Mouse (Mus musculus) thymus, postnatal 25 days (tissue): ENCODE data around the gene Cog5.

Experiments used
- DNase-seq: peaks from one replicate; pipeline ENCODE4 v3.0.0; 2022

Cog5 gene

GRCm38 (mm10) chr12:31825821-31826220 is 171.2 kb downstream of the Cog5 start:
- DNase-seq: no peak

DNA sequence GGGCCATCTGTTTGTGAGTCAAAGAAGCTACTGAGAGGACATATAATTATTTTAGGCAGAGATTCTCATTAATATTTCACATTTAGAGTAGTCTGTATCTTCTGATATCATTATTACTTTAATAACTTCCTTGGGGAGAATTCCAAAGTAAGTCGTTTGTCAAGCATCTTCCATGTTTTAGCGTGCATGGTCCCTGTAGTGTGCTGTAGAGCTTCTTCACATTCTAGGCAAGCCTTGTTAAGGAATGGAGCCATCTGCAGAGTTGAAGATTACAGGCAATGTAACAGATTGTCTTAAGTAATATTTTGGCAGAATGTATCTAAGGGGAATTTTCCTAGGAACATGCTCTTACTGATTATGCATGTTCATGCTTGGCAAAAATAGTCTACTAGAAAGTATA is 171.8 kb downstream of the Cog5 start:
- no peak for DNase-seq

- DNase-seq: no peak
Observed at GRCm38 (mm10) chr12:31835480-31835879, 180.8 kb downstream of the Cog5 start.

DNA sequence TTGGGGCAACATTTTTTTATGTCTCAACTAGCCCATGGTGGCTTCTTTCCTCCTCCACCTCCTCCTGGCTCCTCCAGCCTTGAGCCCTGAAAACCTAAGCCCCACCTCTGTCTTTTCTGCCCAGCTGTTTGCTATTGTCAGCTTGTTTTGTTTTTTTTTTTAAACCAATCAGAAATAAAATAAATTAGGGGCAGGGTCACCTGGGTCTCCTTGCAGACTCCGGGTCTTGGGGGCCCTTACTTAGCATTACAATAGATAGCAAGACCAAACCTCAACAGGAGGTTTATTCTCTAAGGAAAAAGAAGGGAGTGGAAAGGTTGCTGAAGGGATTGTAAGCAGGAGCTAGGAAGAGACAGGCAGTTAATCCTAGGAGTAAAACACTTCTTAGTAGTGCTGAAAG is 181.5 kb downstream of the Cog5 start:
- no peak for DNase-seq

DNA sequence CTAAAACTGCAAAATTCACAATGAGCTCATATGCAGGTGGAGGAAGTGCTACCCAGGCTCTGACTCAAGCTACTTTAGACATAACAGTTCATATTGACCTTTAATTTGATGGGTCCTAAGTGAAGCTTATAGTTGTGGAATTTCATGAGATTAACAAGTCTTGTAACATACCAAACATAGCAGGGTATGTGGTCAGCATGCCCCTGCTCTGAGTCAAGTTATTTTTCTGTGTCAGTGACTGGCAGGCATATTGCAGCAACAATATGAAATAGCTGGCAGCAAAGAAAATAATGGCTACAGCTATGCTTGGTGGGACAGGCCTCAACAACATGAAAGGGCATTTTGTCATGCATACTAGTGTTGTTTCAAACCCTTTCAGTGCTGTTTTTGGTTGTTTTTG is 183.9 kb downstream of the Cog5 start:
- no peak for DNase-seq

- DNase-seq: no peak
Observed at GRCm38 (mm10) chr12:31839249-31839648, 184.6 kb downstream of the Cog5 start.

DNA sequence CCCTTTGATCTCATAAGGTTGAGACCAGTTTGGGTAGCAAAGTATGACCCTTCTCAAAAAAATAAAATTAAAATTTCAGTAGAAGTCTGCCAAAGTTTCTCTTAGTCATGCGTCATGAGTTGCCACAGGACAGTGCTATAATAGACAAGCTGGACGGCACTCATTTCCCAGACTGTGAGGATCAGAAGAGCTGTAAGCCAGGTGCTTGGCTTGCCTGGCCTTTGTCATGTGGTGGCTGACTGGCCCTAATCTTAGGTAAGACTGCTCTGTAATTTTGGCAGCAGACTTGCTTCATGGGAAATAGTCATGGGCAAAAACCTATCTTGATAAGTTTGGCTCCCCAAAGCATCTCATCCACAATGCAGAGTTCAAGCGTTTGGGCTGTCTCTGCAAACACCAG is 191.4 kb downstream of the Cog5 start:
- no peak for DNase-seq

GRCm38 (mm10) chr12:31848630-31849415 is 194.2 kb downstream of the Cog5 start:
- no peak for DNase-seq

DNA sequence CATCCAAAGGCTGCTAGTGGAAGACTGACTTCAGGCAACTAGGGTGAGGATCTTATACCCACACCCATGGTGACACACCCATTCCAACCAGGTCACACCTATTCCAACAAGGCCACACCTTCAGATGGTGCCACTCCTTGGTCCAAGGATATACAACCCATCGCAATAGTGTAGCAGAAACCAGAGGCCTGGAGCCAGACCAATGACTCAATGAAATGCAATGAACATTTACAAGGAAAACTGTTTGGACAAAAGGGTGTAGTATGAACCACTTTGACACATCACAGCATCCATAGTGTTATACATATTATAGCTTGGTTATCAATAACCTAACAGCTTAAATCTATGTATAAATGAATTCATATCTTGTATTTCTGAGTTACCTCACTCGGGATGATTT is 194.9 kb downstream of the Cog5 start:
- DNase-seq: no peak

DNA sequence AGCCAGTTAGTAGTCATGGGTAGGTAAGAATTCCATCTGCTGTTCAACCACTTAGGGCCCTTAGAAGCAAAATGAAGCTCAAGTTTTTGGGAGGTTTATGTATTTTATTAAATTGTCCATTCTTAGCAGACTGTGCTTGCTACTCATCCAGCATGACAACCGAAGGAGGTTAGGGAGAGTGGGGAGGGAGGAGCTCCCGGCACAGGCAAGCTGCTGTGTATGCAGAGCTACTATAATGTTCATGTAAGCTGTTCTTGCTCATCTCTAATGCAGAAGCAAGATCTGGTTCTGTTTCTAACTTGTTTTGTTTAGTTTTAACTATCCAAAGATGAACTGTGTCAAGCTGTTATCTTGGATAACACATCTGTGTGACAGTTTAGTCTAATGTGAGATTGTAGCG is 199.4 kb downstream of the Cog5 start:
- DNase-seq: no peak

GRCm38 (mm10) chr12:31854817-31855216 is 200.1 kb downstream of the Cog5 start:
- no peak for DNase-seq

DNA sequence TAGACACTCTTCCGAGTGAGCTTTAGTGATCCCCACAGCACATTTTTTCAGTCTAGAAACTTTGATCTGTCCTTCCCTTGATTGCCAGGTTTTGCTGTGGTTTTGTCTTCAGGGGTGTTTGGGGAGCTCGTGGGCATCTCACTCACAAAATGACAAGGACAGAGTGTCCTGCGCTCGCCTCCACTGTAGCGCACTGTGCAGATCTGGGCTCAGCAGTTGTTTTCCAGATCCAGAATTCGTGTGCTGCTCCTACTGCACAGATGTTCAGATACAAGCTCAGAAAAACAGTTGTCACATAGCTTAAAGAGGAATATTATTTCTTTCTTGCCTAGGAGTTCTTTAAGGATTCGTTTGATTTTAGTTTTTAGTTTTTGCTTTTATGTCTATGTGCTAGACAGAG is 203.1 kb downstream of the Cog5 start:
- DNase-seq: no peak

- DNase-seq: no peak
Observed at GRCm38 (mm10) chr12:31862668-31863538, 208.2 kb downstream of the Cog5 start.

DNA sequence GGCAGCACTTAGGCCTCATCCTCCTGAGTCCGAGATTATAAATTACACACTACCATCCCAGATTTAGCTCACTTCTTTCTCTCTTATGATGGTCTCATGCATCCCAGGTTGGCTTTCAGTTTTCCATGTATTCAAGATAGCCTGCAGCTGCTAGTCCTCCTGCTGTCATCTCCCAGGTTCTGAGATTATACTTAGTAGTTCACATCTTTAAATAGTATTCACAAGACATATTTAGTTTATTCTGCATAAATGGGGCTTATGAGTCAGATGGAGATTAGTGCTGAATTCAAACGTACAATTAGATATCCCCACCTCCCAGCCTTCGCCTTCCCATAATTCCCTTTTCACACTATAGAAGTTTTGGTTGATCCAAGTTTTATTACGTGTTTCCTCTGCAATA is 222.1 kb downstream of the Cog5 start:
- DNase-seq: no peak

DNA sequence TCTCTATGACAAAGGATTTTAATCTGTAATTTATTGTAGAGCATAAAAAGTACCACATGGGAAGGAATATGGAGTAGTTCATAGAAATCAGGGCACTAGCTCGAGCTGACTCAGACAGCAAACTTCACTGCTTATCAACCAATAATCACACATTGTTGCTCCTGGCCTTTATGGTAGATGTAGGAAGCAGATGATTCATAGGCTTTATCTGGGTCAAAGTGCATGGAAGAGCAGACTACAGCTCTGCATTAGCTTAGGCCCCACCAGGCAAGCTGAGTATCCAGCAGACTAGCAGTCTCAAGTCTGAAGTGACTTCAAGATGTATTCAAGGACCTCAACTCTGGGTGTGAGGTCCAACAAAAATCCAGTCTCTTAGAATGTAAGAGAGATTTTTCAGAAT is 228.1 kb downstream of the Cog5 start:
- no peak for DNase-seq

DNA sequence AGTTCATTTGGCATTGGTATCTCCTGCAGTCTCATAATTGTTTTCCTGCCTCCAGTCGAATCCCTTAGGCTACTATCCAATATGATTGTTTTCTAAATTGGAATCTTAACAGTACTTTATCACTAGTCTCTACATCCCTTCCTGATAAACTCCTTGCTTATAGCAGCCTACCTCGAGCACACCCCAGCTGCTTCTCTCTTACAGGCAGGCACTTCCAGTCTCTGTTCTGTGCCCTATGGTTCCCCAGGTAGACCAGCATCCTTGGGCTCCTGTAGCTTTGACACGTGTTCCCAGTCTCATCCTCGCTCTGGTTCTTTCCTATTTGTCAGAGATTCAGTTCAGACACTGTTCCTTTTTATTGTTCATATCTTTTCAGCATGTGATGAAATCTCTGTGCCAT is 229.7 kb downstream of the Cog5 start:
- no peak for DNase-seq

DNA sequence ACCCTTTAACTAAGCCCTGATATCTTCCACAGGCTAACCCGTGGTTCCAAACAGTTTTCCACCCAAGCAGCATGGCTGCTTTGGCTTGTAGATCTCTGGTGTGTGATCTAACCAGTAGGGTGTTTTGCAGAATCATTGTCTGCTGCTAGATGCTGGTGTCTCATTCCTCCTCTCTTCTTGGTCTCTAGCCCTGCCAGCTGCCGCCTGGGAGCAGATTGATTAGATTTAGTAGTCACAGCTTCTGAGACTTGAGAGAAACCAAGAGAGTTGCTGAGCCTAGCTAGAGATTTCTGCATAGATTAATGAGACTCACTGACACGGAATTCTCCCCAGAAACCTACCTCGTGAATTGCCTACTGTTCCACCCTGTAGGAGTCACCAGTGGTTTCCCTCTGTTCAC is 230.4 kb downstream of the Cog5 start:
- DNase-seq: no peak

DNA sequence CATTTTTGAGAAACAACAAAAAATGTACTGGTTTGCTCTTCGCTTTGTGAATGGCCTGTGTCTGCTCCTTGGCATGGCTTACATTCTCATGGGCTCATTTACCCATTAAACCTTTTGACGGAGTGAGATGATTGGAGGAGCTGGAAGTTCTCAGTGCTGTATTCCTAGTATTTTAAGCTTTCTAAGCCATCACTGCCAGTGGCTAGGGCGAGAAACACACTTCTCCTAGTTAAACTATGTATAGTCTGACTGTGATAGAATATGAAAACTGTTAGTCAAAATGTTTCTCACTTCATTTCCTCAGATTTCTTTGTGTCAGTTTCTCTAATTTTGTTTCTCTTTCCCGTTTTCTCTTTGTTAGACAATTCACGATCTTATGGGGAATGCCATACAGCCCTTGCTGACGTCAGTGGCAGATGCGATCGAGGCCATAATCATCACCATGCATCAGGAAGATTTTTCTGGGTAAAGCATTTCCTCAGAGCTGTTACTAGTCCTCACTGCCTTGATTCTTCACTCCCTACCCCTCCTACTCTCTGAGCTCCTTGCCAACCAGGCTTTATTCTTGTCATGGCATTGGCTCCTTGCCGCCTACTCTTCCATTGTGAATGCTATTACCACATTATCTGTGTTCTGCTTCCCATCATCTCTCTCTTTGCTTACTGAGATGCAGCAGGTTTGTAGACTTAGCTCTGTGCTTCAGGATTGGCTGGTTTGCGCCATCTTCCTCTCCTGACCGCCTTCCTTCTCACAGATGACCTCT is 231.4 kb downstream of the Cog5 start:
- no peak for DNase-seq

- no peak for DNase-seq
Observed at GRCm38 (mm10) chr12:31890685-31891084, 236.0 kb downstream of the Cog5 start.

DNA sequence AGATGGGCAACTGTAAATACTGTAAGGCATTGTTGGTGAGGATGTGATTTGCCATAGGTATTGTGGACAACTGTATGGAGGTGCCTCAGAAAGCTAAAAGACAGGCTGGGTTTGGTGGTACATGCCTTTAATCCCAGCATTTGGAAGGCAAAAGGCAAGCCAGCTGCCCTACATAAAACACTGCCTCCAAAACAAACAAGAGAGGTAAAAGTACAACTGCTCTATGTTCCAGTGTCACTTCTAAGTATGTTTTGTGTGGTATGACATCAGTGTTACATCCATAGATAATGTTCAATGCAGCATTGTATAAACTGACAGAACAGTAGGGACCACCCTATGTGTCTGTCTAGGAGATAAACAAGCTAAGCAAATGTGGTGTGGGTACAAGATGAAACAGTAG is 237.4 kb downstream of the Cog5 start:
- no peak for DNase-seq

DNA sequence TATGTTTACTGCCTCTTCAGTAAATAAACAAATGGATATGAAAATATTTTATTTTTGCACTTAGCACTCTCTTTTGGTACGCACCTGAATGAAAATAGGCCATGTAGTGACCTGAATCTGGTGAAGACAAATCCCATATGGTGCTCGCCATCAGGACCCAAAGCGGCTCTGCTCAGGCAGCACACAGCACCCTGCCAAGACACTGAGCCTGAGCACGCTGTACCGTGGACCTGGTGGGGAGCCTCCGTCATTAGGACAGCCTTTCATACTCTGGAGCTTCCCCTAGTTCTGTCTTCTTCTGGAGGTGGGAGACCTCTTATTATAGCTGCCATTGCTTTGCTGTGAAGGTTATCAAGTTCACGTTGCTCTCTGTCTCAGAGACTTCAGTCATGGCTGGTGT is 238.1 kb downstream of the Cog5 start:
- no peak for DNase-seq

DNA sequence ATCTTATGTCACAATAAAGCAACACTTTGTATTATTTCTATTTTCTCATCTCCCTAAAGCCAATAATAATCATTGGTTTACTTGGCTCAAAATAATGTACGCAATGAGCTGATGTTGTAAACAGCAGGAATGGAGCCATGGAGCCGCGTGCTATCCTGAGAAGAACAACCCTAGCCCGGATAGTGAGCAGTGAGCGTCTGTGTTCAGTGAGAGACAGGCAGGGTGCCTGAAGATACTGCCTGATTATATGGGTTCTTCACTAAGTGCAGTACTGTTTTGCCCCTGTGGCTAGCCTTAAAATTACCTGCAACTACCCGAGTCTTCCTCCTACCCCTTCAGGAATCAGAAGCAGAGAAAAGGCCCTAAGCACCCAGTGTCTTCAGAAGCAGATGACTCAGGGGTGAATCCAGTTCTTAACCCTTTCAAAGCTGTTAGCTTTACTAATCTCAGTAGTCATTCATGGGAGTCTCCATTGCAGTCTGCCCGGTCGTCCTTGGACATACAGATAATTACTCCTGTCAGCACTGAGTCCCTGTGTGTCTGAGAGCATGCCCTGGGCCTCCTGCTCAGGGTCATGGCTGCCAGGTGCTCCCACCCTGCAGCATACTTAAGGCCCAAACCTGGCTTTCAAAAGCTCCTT is 240.5 kb downstream of the Cog5 start:
- DNase-seq: no peak

DNA sequence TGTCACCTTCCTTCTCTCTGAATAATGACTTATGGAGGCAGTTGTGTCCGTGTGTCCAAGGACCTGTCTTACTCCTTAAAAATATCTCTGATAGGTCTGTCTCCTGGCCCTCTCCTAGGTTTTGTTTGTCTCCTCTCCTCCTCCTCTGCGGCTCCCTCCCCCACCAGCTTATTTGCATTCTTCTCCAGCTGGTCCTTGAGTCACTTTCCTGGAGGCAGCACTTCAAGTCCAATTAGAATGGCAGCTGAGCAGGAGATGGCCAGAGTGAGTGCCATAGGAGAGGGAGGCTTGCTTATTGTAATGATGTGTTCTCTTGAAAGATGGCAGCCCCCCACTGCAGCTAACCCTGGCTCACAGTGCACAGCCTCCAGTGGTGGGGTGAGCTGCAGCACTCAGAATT is 241.2 kb downstream of the Cog5 start:
- no peak for DNase-seq
